Mouse (Mus musculus) heart, embryonic 15.5 days (tissue): ENCODE data around the gene Bpifa5. TPM values are rescaled to one million over a fixed set of nuclear protein-coding genes. Genes with fewer than 3 reads are reported as not detected.

Experiments used
- ATAC-seq: fragments of 200-750 bp; cut with Nextera tagmentation; replicated peaks from 2 replicates; pipeline ENCODE4 v1.8.0; 2017; ENCODE audit warnings: low read depth, moderate TSS enrichment; ENCODE audit not compliant: insufficient number of reproducible peaks, insufficient read depth, low FRiP score
- H3K27ac ChIP-seq: fragments of 300-500 bp; sonication (generic); 2 replicates; pipeline ENCODE4 v1.5.1; 2015; ENCODE audit warnings: mild to moderate bottlenecking, inconsistent platforms
- H3K27me3 ChIP-seq: fragments of 300-500 bp; sonication (generic); 2 replicates; pipeline ENCODE4 v1.6.1; 2015; ENCODE audit warnings: inconsistent platforms
- H3K36me3 ChIP-seq: fragments of 300-500 bp; sonication (generic); 2 replicates; pipeline ENCODE4 v1.6.1; 2015; ENCODE audit warnings: mild to moderate bottlenecking, inconsistent platforms
- H3K4me1 ChIP-seq: fragments of 300-500 bp; sonication (generic); replicated peaks from 2 replicates; pipeline ENCODE4 v1.6.1; 2015; ENCODE audit warnings: inconsistent platforms
- H3K4me2 ChIP-seq: fragments of 300-500 bp; sonication (generic); 2 replicates; pipeline ENCODE4 v1.6.1; 2015; ENCODE audit warnings: inconsistent platforms, mild to moderate bottlenecking, moderate library complexity
- H3K4me3 ChIP-seq: fragments of 300-500 bp; sonication (generic); 2 replicates; pipeline ENCODE4 v1.5.1; 2015; ENCODE audit warnings: mild to moderate bottlenecking, inconsistent platforms
- H3K9ac ChIP-seq: fragments of 300-500 bp; sonication (generic); 2 replicates; pipeline ENCODE4 v1.6.1; 2015; ENCODE audit warnings: mild to moderate bottlenecking, inconsistent platforms
- H3K9me3 ChIP-seq: fragments of 300-500 bp; sonication (generic); replicated peaks from 2 replicates; pipeline ENCODE4 v1.6.1; 2016; ENCODE audit warnings: inconsistent platforms
- WGBS: fragments of 180-500 bp; shearing (Covaris S2); methylation state at CpG from one replicate; pipeline ENCODE4 v1.1.7; 2015; ENCODE audit warnings: mixed read lengths; 5-methylcytosine and 5-hydroxymethylcytosine counted together
- polyA plus RNA-seq: library from polyadenylated mRNA; unstranded; fragments of >200 nt; fragmentation: Nextera tagmentation; extraction: Ambion mirVana; gene quantifications from 2 replicates; pipeline ENCODE4 v1.2.1, GENCODE M21; 2015

Bpifa5 gene
- polyA plus RNA-seq, 1 experiment from 2014 or later: not detected

DNA sequence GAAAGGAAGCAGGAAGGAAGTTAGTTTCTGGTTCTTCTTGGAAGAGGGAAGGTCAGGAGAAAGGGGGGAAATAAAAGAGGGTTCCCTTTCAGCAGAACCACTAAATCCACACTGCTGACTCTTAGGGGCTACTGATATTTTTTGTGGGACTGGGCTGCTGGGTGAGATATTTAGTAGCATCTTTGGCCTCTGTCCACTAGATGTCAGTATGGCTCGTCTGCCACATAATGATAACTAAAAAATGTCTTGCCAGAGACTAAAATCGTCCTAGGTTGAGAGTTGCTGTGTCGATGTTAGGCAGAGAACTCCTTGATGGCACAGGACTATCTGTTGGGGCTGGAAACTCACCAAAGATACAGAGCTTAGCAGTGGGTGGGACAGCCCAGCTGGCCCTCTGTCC lies 46.7 kb downstream of the Bpifa5 start:
- H3K4me2 ChIP-seq: no peak overlapping the region
- no peaks in the 10 kb centered on the region for H3K9me3 ChIP-seq
- H3K27ac ChIP-seq: no peak overlapping the region
- H3K27me3 ChIP-seq: no peaks in the 10 kb centered on the region
- WGBS: 4% methylated on average over 3 of the region's 3 CpGs
- H3K4me1 ChIP-seq: peaks cover 12% of the 10 kb centered on the region
- no peak overlapping the region for H3K9ac ChIP-seq
- no peaks in the 10 kb centered on the region for H3K36me3 ChIP-seq
- H3K4me3 ChIP-seq: no peak overlapping the region
- no peak for ATAC-seq

DNA sequence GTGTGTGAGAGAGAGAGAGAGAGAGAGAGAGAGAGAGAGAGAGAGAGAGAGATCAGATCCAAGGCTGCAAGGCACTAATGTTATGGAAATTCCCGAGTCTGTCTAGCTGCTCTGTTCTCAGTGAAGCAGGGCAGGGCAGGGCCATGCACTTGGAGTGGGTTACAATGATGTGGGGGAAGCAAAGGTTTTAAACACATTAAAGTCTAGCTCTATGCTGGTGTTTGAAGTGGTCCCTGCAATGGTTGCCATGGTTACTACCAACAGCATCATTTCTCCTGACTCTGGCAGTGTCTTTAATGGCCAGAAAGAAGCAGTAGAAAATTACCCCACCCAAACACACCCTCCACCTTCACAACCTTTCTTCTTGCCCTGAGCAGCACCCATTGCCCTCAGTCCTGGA lies 48.7 kb downstream of the Bpifa5 start:
- no peaks in the 10 kb centered on the region for H3K9me3 ChIP-seq
- no peak overlapping the region for H3K4me3 ChIP-seq
- H3K27ac ChIP-seq: no peak overlapping the region
- no peak overlapping the region for H3K4me2 ChIP-seq
- H3K27me3 ChIP-seq: peaks cover 6% of the 10 kb centered on the region; the same call in 1 of the 2 replicates
- peaks cover 14% of the 10 kb centered on the region for H3K4me1 ChIP-seq
- H3K9ac ChIP-seq: no peak overlapping the region
- no peaks in the 10 kb centered on the region for H3K36me3 ChIP-seq
- ATAC-seq: no peak
- 41% methylated on average over 1 of the region's 1 CpGs for WGBS

DNA sequence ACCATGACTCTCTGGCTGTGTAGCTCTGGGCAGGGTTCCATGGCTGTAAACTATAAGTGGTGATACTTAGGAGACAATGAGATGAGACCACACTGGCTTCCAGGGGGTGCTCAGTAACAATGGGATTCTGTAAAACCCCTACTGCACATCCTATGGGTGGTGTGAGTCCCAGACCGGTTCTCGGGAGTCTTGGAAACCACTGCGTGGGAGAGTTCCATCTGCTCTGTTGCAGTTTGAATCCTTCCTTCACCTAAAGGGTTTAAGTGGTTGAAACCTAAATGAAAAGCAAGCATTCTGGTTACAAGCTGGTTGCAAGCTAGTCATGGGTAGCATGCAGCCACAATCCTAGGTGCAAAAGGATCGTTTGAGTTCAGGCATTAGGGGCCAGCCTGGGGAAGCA lies 49.5 kb downstream of the Bpifa5 start:
- H3K4me2 ChIP-seq: no peak overlapping the region
- H3K36me3 ChIP-seq: no peaks in the 10 kb centered on the region
- no peaks in the 10 kb centered on the region for H3K9me3 ChIP-seq
- no peak overlapping the region for H3K27ac ChIP-seq
- H3K9ac ChIP-seq: no peak overlapping the region
- H3K4me1 ChIP-seq: peaks cover 8% of the 10 kb centered on the region; the same call in 1 of the 2 replicates
- no peak for ATAC-seq
- H3K27me3 ChIP-seq: peaks cover 6% of the 10 kb centered on the region; the same call in 1 of the 2 replicates
- 81% methylated on average over 4 of the region's 4 CpGs for WGBS
- H3K4me3 ChIP-seq: no peak overlapping the region

DNA sequence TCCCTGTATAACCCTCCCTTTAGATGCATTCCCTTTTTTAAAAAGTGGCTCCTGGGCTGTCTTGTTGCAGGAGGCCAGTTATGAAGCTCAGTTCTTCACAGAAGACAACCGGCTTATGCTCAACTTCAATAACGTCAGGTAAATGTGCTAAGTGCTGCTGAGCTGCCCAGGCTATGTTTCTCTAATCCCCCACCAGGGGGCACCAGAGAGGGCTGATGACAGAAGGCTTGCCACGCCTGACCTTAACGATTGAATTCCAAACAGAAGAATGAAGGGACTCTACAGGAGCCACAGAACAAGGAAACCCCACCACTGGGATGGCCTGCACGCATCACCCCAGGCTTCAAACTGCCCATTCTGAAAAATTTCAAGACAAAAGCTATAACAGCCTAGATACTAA lies 52.8 kb downstream of the Bpifa5 start:
- no peak overlapping the region for H3K27ac ChIP-seq
- WGBS: 18% methylated on average over 5 of the region's 5 CpGs
- no peak overlapping the region for H3K4me2 ChIP-seq
- peaks cover 2% of the 10 kb centered on the region; the same call in 1 of the 2 replicates for H3K4me1 ChIP-seq
- H3K27me3 ChIP-seq: peaks cover 6% of the 10 kb centered on the region; the same call in 1 of the 2 replicates
- no peak overlapping the region for H3K4me3 ChIP-seq
- no peaks in the 10 kb centered on the region for H3K36me3 ChIP-seq
- H3K9ac ChIP-seq: no peak overlapping the region
- no peaks in the 10 kb centered on the region for H3K9me3 ChIP-seq
- no peak for ATAC-seq

Other genes with a start within 250 kb of the Bpifa5 start
- gene Bpifb3, start 244.4 kb upstream of the Bpifa5 start, polyA plus RNA-seq: not detected in 2 replicates
- not detected in 2 replicates for gene Bpifb4, start 224.4 kb upstream of the Bpifa5 start, polyA plus RNA-seq
- not detected in 2 replicates for gene Bpifa6, start 187.7 kb upstream of the Bpifa5 start, polyA plus RNA-seq
- gene Bpifa2, start 154.3 kb upstream of the Bpifa5 start, polyA plus RNA-seq: not detected in 2 replicates
- not detected in 2 replicates for gene Bpifa3, start 32.3 kb upstream of the Bpifa5 start, polyA plus RNA-seq
- gene Bpifa1, start 19.7 kb upstream of the Bpifa5 start, polyA plus RNA-seq: 0.92 and 21.4 TPM in 2 replicates
- gene Bpifb1, start 28.2 kb downstream of the Bpifa5 start, polyA plus RNA-seq: 0.22 and 0.31 TPM in 2 replicates
- 0.16 and 0.49 TPM in 2 replicates for gene Bpifb5, start 61.1 kb downstream of the Bpifa5 start, polyA plus RNA-seq
- not detected in 2 replicates for gene Bpifb9a, start 95.2 kb downstream of the Bpifa5 start, polyA plus RNA-seq
- not detected in 2 replicates for gene Bpifb9b, start 144.6 kb downstream of the Bpifa5 start, polyA plus RNA-seq
- gene Cdk5rap1, start 210.4 kb downstream of the Bpifa5 start, polyA plus RNA-seq: 13.6 and 14.8 TPM in 2 replicates
- gene Snta1, start 245.5 kb downstream of the Bpifa5 start, polyA plus RNA-seq: 53.2 and 54.3 TPM in 2 replicates